Mouse (Mus musculus) heart, postnatal 0 days (tissue): ENCODE data around the gene Tnfrsf17.

ENCODE experiments used
- CTCF ChIP-seq: IDR thresholded peaks from 2 replicates; pipeline ENCODE4 v1.5.1; 2016; ENCODE audit warnings: antibody characterized with exemption, control low read depth, low read depth
- EP300 ChIP-seq: IDR thresholded peaks from 2 replicates; pipeline ENCODE4 v1.6.1; 2016; ENCODE audit warnings: antibody characterized with exemption, low read depth

DNA sequence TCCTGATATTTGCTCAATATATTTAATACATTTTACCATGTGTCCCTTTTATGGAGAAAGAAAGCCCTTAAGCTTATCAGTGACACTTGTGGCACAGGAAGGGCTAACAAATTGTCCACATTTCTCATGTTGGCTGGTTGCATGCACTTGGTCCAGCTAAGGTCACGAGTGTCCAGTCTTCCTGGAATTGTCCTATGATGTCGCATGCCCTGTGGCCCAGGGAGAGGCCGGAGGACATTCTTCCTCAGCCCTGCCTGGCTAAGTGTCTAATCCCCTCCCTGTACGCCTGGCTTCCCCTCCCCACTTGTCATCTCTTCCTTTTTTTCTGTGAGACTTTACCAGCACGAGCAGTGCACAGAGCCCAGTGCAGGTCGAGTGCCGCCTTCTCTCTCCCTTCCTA is 38.3 kb downstream of the Tnfrsf17 start:
- TF ChIP-seq CTCF: no peak
- no peak for TF ChIP-seq EP300
